Mouse (Mus musculus): ENCODE results near the gene Zranb3. TPM values are rescaled to one million over a fixed set of nuclear protein-coding genes. Genes with fewer than 3 reads are reported as not detected.
A peak's percentile ranks its signal among the peaks of the same experiment; 100 is the strongest.

The Zranb3 gene
- total and polyA plus RNA-seq, 2 experiments from 2014 or later: 2.7 to 4.1 TPM

- no peaks in the 10 kb centered on the region for H3K9me3 ChIP-seq (ENCODE audit: low read length)
- H3K27ac ChIP-seq (ENCODE audit: low read depth, low read length): no peak overlapping the region
- ATAC-seq: no peak
- DNase-seq: no peak
- H3K36me3 ChIP-seq (ENCODE audit: insufficient read depth): no peaks in the 10 kb centered on the region
- TF ChIP-seq CTCF (IDR thresholded peaks at IDR 0.05; ENCODE audit: low read depth): no peak
- no peak overlapping the region for H3K4me2 ChIP-seq (ENCODE audit: low read depth)
- H3K4me1 ChIP-seq (ENCODE audit: insufficient read depth): no peaks in the 10 kb centered on the region
- H3K9ac ChIP-seq: no peak overlapping the region
- 94% methylated on average over 6 of the region's 6 CpGs for WGBS
- no peak overlapping the region for H3K4me3 ChIP-seq (ENCODE audit: low read depth, low read length)
- no peaks in the 10 kb centered on the region for H3K27me3 ChIP-seq (ENCODE audit: insufficient read depth, low read length)
Measured at GRCm38 (mm10) chr1:128036296-128036695, 66.6 kb downstream of the Zranb3 start.

DNA sequence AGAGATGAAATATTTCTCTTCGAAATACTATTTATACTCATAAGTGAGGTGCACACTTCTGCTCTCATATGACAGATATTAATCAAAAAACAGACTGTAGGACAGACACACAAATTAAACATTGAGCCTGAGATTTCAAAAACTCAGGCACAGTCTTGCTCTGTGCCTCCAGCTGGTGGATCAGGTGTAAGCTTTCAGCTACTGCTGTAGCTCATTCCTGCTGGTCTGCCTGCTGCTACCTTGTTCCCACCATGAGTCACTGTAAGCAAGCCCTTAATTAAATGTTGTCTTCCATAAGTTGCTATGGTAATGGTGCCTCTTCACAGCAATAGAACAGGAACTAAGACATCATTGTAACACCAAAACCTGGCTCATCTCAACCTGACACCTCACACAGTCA, 70.7 kb downstream of the Zranb3 start:
- DNase-seq: peak; percentile 43
- 0 out of 2 replicates have a peak overlapping the region, but pooled peaks have one; percentile 29 for H3K27ac ChIP-seq (ENCODE audit: low read depth, low read length)
- no peak for TF ChIP-seq CTCF (IDR thresholded peaks at IDR 0.05; ENCODE audit: low read depth)
- H3K4me3 ChIP-seq (ENCODE audit: low read depth, low read length): no peak overlapping the region
- no peak overlapping the region for H3K9ac ChIP-seq
- no peaks in the 10 kb centered on the region for H3K27me3 ChIP-seq (ENCODE audit: insufficient read depth, low read length)
- no peaks in the 10 kb centered on the region for H3K9me3 ChIP-seq (ENCODE audit: low read length)
- ATAC-seq: peak; percentile 65
- H3K4me2 ChIP-seq (ENCODE audit: low read depth): no peak overlapping the region
- 76% methylated on average over 1 of the region's 1 CpGs for WGBS
- no peaks in the 10 kb centered on the region for H3K36me3 ChIP-seq (ENCODE audit: insufficient read depth)
- no peaks in the 10 kb centered on the region for H3K4me1 ChIP-seq (ENCODE audit: insufficient read depth)

DNA sequence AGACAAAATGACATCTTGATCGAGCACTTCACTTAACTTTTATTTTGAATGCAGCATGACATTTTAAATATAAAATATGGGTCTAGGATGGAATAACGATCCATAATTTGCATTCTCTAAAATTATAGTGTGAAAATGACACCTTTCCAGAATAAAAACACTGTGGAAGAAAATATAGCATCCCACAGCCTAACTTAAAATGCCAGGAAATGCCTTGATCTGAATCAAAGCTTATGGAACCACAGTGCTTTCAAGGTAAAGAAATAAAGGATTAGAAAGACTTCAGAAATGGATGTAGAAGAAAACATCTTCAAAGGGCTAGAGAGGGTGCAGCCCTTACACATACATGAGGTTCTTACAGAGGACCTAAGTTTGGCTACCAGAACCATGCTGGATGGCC, 71.3 kb downstream of the Zranb3 start:
- no peaks in the 10 kb centered on the region for H3K36me3 ChIP-seq (ENCODE audit: insufficient read depth)
- H3K4me3 ChIP-seq (ENCODE audit: low read depth, low read length): no peak overlapping the region
- DNase-seq (peak; percentile 10), ATAC-seq (no peak)
- TF ChIP-seq CTCF (IDR thresholded peaks at IDR 0.05; ENCODE audit: low read depth): no peak
- H3K27me3 ChIP-seq (ENCODE audit: insufficient read depth, low read length): no peaks in the 10 kb centered on the region
- no peak overlapping the region for H3K9ac ChIP-seq
- no peaks in the 10 kb centered on the region for H3K4me1 ChIP-seq (ENCODE audit: insufficient read depth)
- H3K9me3 ChIP-seq (ENCODE audit: low read length): no peaks in the 10 kb centered on the region
- 65% methylated on average over 2 of the region's 2 CpGs for WGBS
- H3K4me2 ChIP-seq (ENCODE audit: low read depth): no peak overlapping the region
- peak overlapping the region; percentile 29; the same call in 1 of the 2 replicates for H3K27ac ChIP-seq (ENCODE audit: low read depth, low read length)

GRCm38 (mm10) chr1:128024363-128025114, 78.3 kb downstream of the Zranb3 start:
- H3K4me1 ChIP-seq (ENCODE audit: insufficient read depth): no peaks in the 10 kb centered on the region
- no peak for TF ChIP-seq CTCF (IDR thresholded peaks at IDR 0.05; ENCODE audit: low read depth)
- no peak overlapping the region for H3K4me2 ChIP-seq (ENCODE audit: low read depth)
- H3K9me3 ChIP-seq (ENCODE audit: low read length): no peaks in the 10 kb centered on the region
- no peak overlapping the region for H3K4me3 ChIP-seq (ENCODE audit: low read depth, low read length)
- no peak for ATAC-seq
- no peaks in the 10 kb centered on the region for H3K36me3 ChIP-seq (ENCODE audit: insufficient read depth)
- no peak for DNase-seq
- H3K27me3 ChIP-seq (ENCODE audit: insufficient read depth, low read length): no peaks in the 10 kb centered on the region
- 95% methylated on average over 4 of the region's 4 CpGs for WGBS
- H3K27ac ChIP-seq (ENCODE audit: low read depth, low read length): no peak overlapping the region
- no peak overlapping the region for H3K9ac ChIP-seq

- no peaks in the 10 kb centered on the region for H3K36me3 ChIP-seq (ENCODE audit: insufficient read depth)
- no peak overlapping the region for H3K4me3 ChIP-seq (ENCODE audit: low read depth, low read length)
- H3K4me2 ChIP-seq (ENCODE audit: low read depth): no peak overlapping the region
- WGBS: 55% methylated on average over 2 of the region's 2 CpGs
- DNase-seq (no peak), ATAC-seq (no peak)
- peaks cover 6% of the 10 kb centered on the region; the same call in 1 of the 2 replicates for H3K4me1 ChIP-seq (ENCODE audit: insufficient read depth)
- TF ChIP-seq CTCF (IDR thresholded peaks at IDR 0.05; ENCODE audit: low read depth): no peak
- H3K27me3 ChIP-seq (ENCODE audit: insufficient read depth, low read length): no peaks in the 10 kb centered on the region
- no peak overlapping the region for H3K9ac ChIP-seq
- H3K27ac ChIP-seq (ENCODE audit: low read depth, low read length): no peak overlapping the region
- no peaks in the 10 kb centered on the region for H3K9me3 ChIP-seq (ENCODE audit: low read length)
Measured at GRCm38 (mm10) chr1:128020001-128020770, 82.7 kb downstream of the Zranb3 start.

GRCm38 (mm10) chr1:128016035-128016492, 86.8 kb downstream of the Zranb3 start:
- whole genome bisulfite sequencing: 19% methylated on average over 6 of the region's 6 CpGs
- DNase-seq: peak; percentile 58
- Histone ChIP-seq H3K4me3 (ENCODE audit: low read depth, low read length) (no peak overlapping the region), H3K36me3 (ENCODE audit: insufficient read depth) (no peaks in the 10 kb centered on the region), H3K4me1 (ENCODE audit: insufficient read depth) (peaks cover 6% of the 10 kb centered on the region; the same call in 1 of the 2 replicates), H3K4me2 (ENCODE audit: low read depth) (no peak overlapping the region), H3K27ac (ENCODE audit: low read depth, low read length) (no peak overlapping the region), H3K9ac (no peak overlapping the region), H3K9me3 (ENCODE audit: low read length) (no peaks in the 10 kb centered on the region), H3K27me3 (ENCODE audit: insufficient read depth, low read length) (no peaks in the 10 kb centered on the region)
- peak; percentile 95 for ATAC-seq
- no peak for TF ChIP-seq CTCF (IDR thresholded peaks at IDR 0.05; ENCODE audit: low read depth)

Data from forebrain, postnatal 0 days (tissue).